Mouse (Mus musculus) limb, embryonic 10.5 days (tissue): Measurements from ENCODE around the gene Olfr133. TPM values are rescaled to one million over a fixed set of nuclear protein-coding genes. Genes with fewer than 3 reads are reported as not detected.
"Not testable (repeated sequence)": the region's sequence is repeated elsewhere in the genome, so short reads cannot be mapped to it uniquely, and the experiment has no call there.

ENCODE experiments used
- DNase-seq: peaks from one replicate; pipeline ENCODE4 v3.0.0-alpha.2; 2017; ENCODE audit warnings: low spot score
- H3K27ac ChIP-seq: fragments of 300-500 bp; sonication (generic); 2 replicates; pipeline ENCODE4 v1.5.1; 2016; ENCODE audit warnings: mild to moderate bottlenecking
- H3K27me3 ChIP-seq: fragments of 300-500 bp; sonication (generic); 2 replicates; pipeline ENCODE4 v1.6.1; 2016; ENCODE audit warnings: low read depth, mild to moderate bottlenecking; ENCODE audit not compliant: poor library complexity, severe bottlenecking
- H3K36me3 ChIP-seq: fragments of 300-500 bp; sonication (generic); 2 replicates; pipeline ENCODE4 v1.6.1; 2016; ENCODE audit warnings: mild to moderate bottlenecking, moderate library complexity
- H3K4me1 ChIP-seq: fragments of 300-500 bp; sonication (generic); 2 replicates; pipeline ENCODE4 v1.6.1; 2016
- H3K4me3 ChIP-seq: fragments of 300-500 bp; sonication (generic); 2 replicates; pipeline ENCODE4 v1.5.1; 2016; ENCODE audit warnings: mild to moderate bottlenecking, moderate library complexity
- H3K9me3 ChIP-seq: fragments of 300-500 bp; sonication (generic); replicated peaks from 2 replicates; pipeline ENCODE4 v1.6.1; 2016; ENCODE audit warnings: mild to moderate bottlenecking
- WGBS: fragments of 180-500 bp; shearing (Covaris S2); methylation state at CpG from one replicate; pipeline ENCODE4 v1.1.7; 2016; 5-methylcytosine and 5-hydroxymethylcytosine counted together
- polyA plus RNA-seq: library from polyadenylated mRNA; unstranded; fragments of >200 nt; fragmentation: Nextera tagmentation; extraction: Ambion mirVana; gene quantifications from 2 replicates; pipeline ENCODE4 v1.2.1, GENCODE M21; 2016

Olfr133 gene
- polyA plus RNA-seq = not detected in 2 replicates

- WGBS = 85% methylated on average over 2 of the region's 2 CpGs
Measured at GRCm38 (mm10) chr17:38144981-38145380, at the start of gene Olfr133. Gene Olfr133 (plus strand): TSS chr17:38145281.

GRCm38 (mm10) chr17:38124199-38124598 is 20.9 kb upstream of the Olfr133 start:
- not testable (repeated sequence) for H3K4me3 ChIP-seq, H3K27ac ChIP-seq, H3K36me3 ChIP-seq, DNase-seq, H3K27me3 ChIP-seq, H3K4me1 ChIP-seq, H3K9me3 ChIP-seq
- 75% methylated on average over 1 of the region's 1 CpGs for WGBS

More at GRCm38 (mm10) chr17:38144981-38145380, at the start of gene Olfr133:
- Histone ChIP-seq H3K4me1 (no peaks in the 10 kb centered on the region), H3K36me3 (no peaks in the 10 kb centered on the region), H3K4me3 (no peak within 1 kb of the TSS), H3K27ac (no peak within 1 kb of the TSS), H3K27me3 (no peaks in the 10 kb centered on the region), H3K9me3 (no peaks in the 10 kb centered on the region)
- DNase-seq = no peak

DNA sequence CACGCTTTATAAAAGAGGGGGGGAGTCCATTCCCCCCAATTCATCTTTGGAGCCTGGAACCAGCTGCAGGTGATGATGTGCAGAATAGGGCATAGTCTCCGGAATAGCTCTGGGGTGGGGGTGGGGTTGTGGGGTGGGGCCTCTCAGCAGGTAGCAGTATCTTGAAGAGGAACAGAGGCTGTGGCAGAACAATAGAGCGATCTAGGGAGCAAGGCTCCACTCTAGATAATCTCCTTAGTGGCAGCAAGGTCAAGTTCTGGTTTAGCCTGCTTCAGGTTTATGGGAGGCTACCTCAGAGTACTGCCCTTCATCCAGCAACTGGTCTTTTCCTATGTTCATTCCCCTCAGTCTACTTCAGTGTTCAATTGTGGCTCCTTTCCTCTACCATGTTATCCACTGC is 19.7 kb upstream of the Olfr133 start:
- DNase-seq, H3K27me3 ChIP-seq, H3K4me1 ChIP-seq, H3K9me3 ChIP-seq, H3K27ac ChIP-seq, H3K36me3 ChIP-seq, H3K4me3 ChIP-seq: not testable (repeated sequence)
- WGBS = 74% methylated on average over 3 of the region's 3 CpGs

DNA sequence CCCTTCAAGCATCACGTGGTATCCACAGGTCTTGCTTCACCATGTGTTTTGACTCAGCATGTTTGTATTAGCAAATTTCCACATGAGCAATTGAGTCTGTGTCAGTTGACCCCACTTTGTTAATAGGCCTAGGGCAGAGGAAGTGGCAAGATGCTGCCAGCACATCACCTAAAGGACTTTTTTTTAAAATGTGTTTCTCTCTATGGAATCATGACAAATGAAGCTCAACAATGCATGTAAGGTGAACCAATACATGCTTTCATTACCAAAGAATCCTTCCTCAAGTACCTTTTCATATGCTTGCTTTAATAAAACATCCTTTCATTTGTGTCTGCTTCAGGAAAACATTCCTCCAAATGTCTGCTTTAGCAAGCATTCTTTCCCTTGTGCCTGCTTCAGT is 10.7 kb upstream of the Olfr133 start, which contains the start of gene Olfr132:
Gene Olfr132 (minus strand): TSS at position 101 of the 400 bp plus-strand sequence.
- Histone ChIP-seq H3K27ac (no peak within 1 kb of the TSS), H3K36me3 (no peaks in the 10 kb centered on the region), H3K4me3 (no peak within 1 kb of the TSS), H3K9me3 (no peaks in the 10 kb centered on the region), H3K4me1 (no peaks in the 10 kb centered on the region), H3K27me3 (no peaks in the 10 kb centered on the region)
- WGBS = 77% methylated on average over 1 of the region's 1 CpGs
- DNase-seq = no peak

DNA sequence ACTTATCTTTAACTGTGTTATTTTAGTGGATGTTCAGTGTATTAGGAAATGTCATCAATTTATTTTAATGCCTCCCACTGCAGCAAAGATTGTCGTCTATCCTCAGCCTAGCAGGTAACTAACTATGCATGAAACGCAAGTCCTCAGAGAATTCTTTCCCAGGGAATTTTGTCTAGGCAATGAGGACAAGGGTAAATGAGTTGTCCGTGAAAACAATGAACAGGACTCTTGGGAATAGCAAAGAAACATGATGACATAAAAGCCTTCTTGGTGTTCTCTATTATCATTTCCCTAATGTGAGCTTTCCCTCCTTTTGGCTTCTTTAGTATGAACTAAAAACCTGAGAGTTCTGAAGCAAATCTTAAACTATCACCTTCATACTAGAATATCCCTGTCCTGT is 26.0 kb downstream of the Olfr133 start, which contains the start of gene Olfr134:
Gene Olfr134 (plus strand): TSS at position 301 of the 400 bp plus-strand sequence.
- no peaks in the 10 kb centered on the region for H3K9me3 ChIP-seq
- 81% methylated on average over 3 of the region's 3 CpGs for WGBS
- H3K4me1 ChIP-seq = no peaks in the 10 kb centered on the region
- no peak within 1 kb of the TSS for H3K4me3 ChIP-seq
- no peak within 1 kb of the TSS for H3K27ac ChIP-seq
- H3K27me3 ChIP-seq = no peaks in the 10 kb centered on the region
- no peaks in the 10 kb centered on the region for H3K36me3 ChIP-seq
- DNase-seq = no peak

Other genes starting within 250 kb of the Olfr133 start
- not detected in 2 replicates for gene Olfr127, start 244.8 kb upstream of the Olfr133 start, polyA plus RNA-seq
- gene Olfr128, start 224.7 kb upstream of the Olfr133 start, polyA plus RNA-seq = not detected in 2 replicates
- not detected in 2 replicates for gene Olfr761, start 192.2 kb upstream of the Olfr133 start, polyA plus RNA-seq
- gene Olfr129, start 85.2 kb upstream of the Olfr133 start, polyA plus RNA-seq = not detected in 2 replicates
- gene Olfr130, start 81.4 kb upstream of the Olfr133 start, polyA plus RNA-seq = not detected in 2 replicates
- gene Olfr131, start 56.6 kb upstream of the Olfr133 start, polyA plus RNA-seq = not detected in 2 replicates
- not detected in 2 replicates for gene Olfr132, start 10.8 kb upstream of the Olfr133 start, polyA plus RNA-seq
- not detected in 2 replicates for gene Olfr134, start 26.1 kb downstream of the Olfr133 start, polyA plus RNA-seq
- gene Olfr135, start 59.1 kb downstream of the Olfr133 start, polyA plus RNA-seq = not detected in 2 replicates
- not detected in 2 replicates for gene Olfr138, start 115.8 kb downstream of the Olfr133 start, polyA plus RNA-seq
- gene Olfr137, start 162.3 kb downstream of the Olfr133 start, polyA plus RNA-seq = not detected in 2 replicates
- not detected in 2 replicates for gene Olfr136, start 184.6 kb downstream of the Olfr133 start, polyA plus RNA-seq